Mouse (Mus musculus) intestine, postnatal 0 days (tissue): ENCODE measurements around the gene Gpsm3. TPM values are rescaled to one million over a fixed set of nuclear protein-coding genes. Genes with fewer than 3 reads are reported as not detected.
A peak's percentile ranks its signal among the peaks of the same experiment; 100 is the strongest.

ENCODE experiments used
- ATAC-seq: fragments of 200-750 bp; cut with Nextera tagmentation; 2 replicates; pipeline ENCODE4 v1.8.0; 2017; ENCODE audit warnings: mild to moderate bottlenecking, moderate TSS enrichment, moderate library complexity
- H3K27ac ChIP-seq: fragments of 300-500 bp; sonication (generic); 2 replicates; pipeline ENCODE4 v1.5.1; 2014; ENCODE audit warnings: mild to moderate bottlenecking, low read depth, low read length, moderate library complexity
- H3K27me3 ChIP-seq: fragments of 300-500 bp; sonication (generic); replicated peaks from 2 replicates; pipeline ENCODE4 v1.6.1; 2014; ENCODE audit warnings: low read length, mixed read lengths; ENCODE audit not compliant: control insufficient read depth, insufficient read depth
- H3K36me3 ChIP-seq: fragments of 300-500 bp; sonication (generic); 2 replicates; pipeline ENCODE4 v1.6.1; 2014; ENCODE audit warnings: mild to moderate bottlenecking, moderate library complexity; ENCODE audit not compliant: control insufficient read depth, insufficient read depth
- H3K4me1 ChIP-seq: fragments of 300-500 bp; sonication (generic); replicated peaks from 2 replicates; pipeline ENCODE4 v1.6.1; 2014; ENCODE audit warnings: antibody characterized with exemption, low read length, mixed read lengths; ENCODE audit not compliant: control insufficient read depth, insufficient read depth
- H3K4me2 ChIP-seq: fragments of 300-500 bp; sonication (generic); replicated peaks from 2 replicates; pipeline ENCODE4 v1.6.1; 2014; ENCODE audit warnings: low read depth, mild to moderate bottlenecking, moderate library complexity
- H3K4me3 ChIP-seq: fragments of 300-500 bp; sonication (generic); 2 replicates; pipeline ENCODE4 v1.5.1; 2014; ENCODE audit warnings: low read depth, low read length
- H3K9ac ChIP-seq: fragments of 300-500 bp; sonication (generic); 2 replicates; pipeline ENCODE4 v1.6.1; 2014; ENCODE audit warnings: mild to moderate bottlenecking, low read depth, low read length
- H3K9me3 ChIP-seq: fragments of 300-500 bp; sonication (generic); 2 replicates; pipeline ENCODE4 v1.6.1; 2016; ENCODE audit warnings: mixed run types; ENCODE audit not compliant: control insufficient read depth
- CTCF ChIP-seq: sonication (generic); IDR thresholded peaks from 2 replicates; pipeline ENCODE4 v1.5.1; 2016; ENCODE audit warnings: low read depth, mild to moderate bottlenecking, control low read depth, antibody characterized with exemption, moderate library complexity
- WGBS: fragments of 180-500 bp; shearing (Covaris S2); extraction: QIAGEN DNeasy Blood & Tissue Kit; methylation state at CpG from one replicate; pipeline ENCODE4 v1.1.7; 2014; 5-methylcytosine and 5-hydroxymethylcytosine counted together
- polyA plus RNA-seq: library from polyadenylated mRNA; unstranded; fragments of >200 nt; fragmentation: Nextera tagmentation; extraction: Ambion mirVana; gene quantifications from 2 replicates; pipeline ENCODE4 v1.2.1, GENCODE M21; 2015

The Gpsm3 gene
- polyA plus RNA-seq, 1 experiment from 2014 or later: 8.6 TPM

GRCm38 (mm10) chr17:34555483-34555882 is 34.1 kb upstream of the Gpsm3 start:
- Histone ChIP-seq H3K27ac (no peak overlapping the region), H3K9ac (no peak overlapping the region), H3K4me3 (no peak overlapping the region), H3K36me3 (no peaks in the 10 kb centered on the region), H3K27me3 (no peaks in the 10 kb centered on the region), H3K4me2 (no peak overlapping the region; the same call in 1 of the 2 replicates), H3K4me1 (no peaks in the 10 kb centered on the region), H3K9me3 (no peaks in the 10 kb centered on the region)
- TF ChIP-seq CTCF: peak; percentile 95
- 20% methylated on average over 5 of the region's 5 CpGs for WGBS
- peak; percentile 32; the same call in 1 of the 2 replicates for ATAC-seq

GRCm38 (mm10) chr17:34556406-34556805 is 33.2 kb upstream of the Gpsm3 start:
- H3K36me3 ChIP-seq: no peaks in the 10 kb centered on the region
- H3K4me3 ChIP-seq: no peak overlapping the region
- no peak for ATAC-seq
- H3K27ac ChIP-seq: no peak overlapping the region
- no peaks in the 10 kb centered on the region for H3K9me3 ChIP-seq
- no peaks in the 10 kb centered on the region for H3K27me3 ChIP-seq
- TF ChIP-seq CTCF: no peak
- no peak overlapping the region for H3K4me2 ChIP-seq
- H3K4me1 ChIP-seq: no peaks in the 10 kb centered on the region
- WGBS: 68% methylated on average over 8 of the region's 8 CpGs
- H3K9ac ChIP-seq: no peak overlapping the region

GRCm38 (mm10) chr17:34557411-34557810 is 32.2 kb upstream of the Gpsm3 start:
- Histone ChIP-seq H3K27ac (no peak overlapping the region), H3K9me3 (no peaks in the 10 kb centered on the region), H3K4me2 (no peak overlapping the region), H3K9ac (no peak overlapping the region), H3K4me3 (no peak overlapping the region), H3K27me3 (no peaks in the 10 kb centered on the region), H3K4me1 (no peaks in the 10 kb centered on the region), H3K36me3 (no peaks in the 10 kb centered on the region)
- 67% methylated on average over 11 of the region's 11 CpGs for WGBS
- no peak for TF ChIP-seq CTCF
- ATAC-seq: no peak

- H3K27me3 ChIP-seq: no peaks in the 10 kb centered on the region
- H3K4me3 ChIP-seq: no peak overlapping the region
- TF ChIP-seq CTCF: no peak
- no peaks in the 10 kb centered on the region for H3K36me3 ChIP-seq
- no peak overlapping the region for H3K4me2 ChIP-seq
- no peak overlapping the region for H3K9ac ChIP-seq
- no peak for ATAC-seq
- H3K27ac ChIP-seq: no peak overlapping the region
- 86% methylated on average over 7 of the region's 7 CpGs for WGBS
- H3K4me1 ChIP-seq: no peaks in the 10 kb centered on the region
- H3K9me3 ChIP-seq: no peaks in the 10 kb centered on the region
Measured at GRCm38 (mm10) chr17:34559116-34559515, 30.5 kb upstream of the Gpsm3 start.

- Histone ChIP-seq H3K9ac (no peak overlapping the region), H3K9me3 (no peaks in the 10 kb centered on the region), H3K27me3 (no peaks in the 10 kb centered on the region), H3K27ac (no peak overlapping the region), H3K4me3 (no peak overlapping the region), H3K36me3 (no peaks in the 10 kb centered on the region), H3K4me1 (no peaks in the 10 kb centered on the region), H3K4me2 (peak overlapping the region; percentile 14; the same call in 1 of the 2 replicates)
- peak; percentile 75 for TF ChIP-seq CTCF
- 19% methylated on average over 15 of the region's 15 CpGs for WGBS
- ATAC-seq: peak; percentile 84
Measured at GRCm38 (mm10) chr17:34559895-34560294, 29.7 kb upstream of the Gpsm3 start.

GRCm38 (mm10) chr17:34560438-34560837 is 29.2 kb upstream of the Gpsm3 start:
- H3K9me3 ChIP-seq: no peaks in the 10 kb centered on the region

GRCm38 (mm10) chr17:34561200-34561599 is 28.4 kb upstream of the Gpsm3 start:
- Histone ChIP-seq H3K9ac (no peak overlapping the region), H3K4me3 (no peak overlapping the region), H3K4me1 (no peaks in the 10 kb centered on the region), H3K9me3 (no peaks in the 10 kb centered on the region), H3K36me3 (no peaks in the 10 kb centered on the region), H3K27me3 (no peaks in the 10 kb centered on the region), H3K4me2 (no peak overlapping the region), H3K27ac (no peak overlapping the region)
- WGBS: 58% methylated on average over 8 of the region's 8 CpGs
- no peak for TF ChIP-seq CTCF
- ATAC-seq: no peak

More at GRCm38 (mm10) chr17:34560438-34560837, 29.2 kb upstream of the Gpsm3 start:
- H3K4me2 ChIP-seq: no peak overlapping the region
- no peak overlapping the region for H3K9ac ChIP-seq
- TF ChIP-seq CTCF: peak; percentile 29
- no peaks in the 10 kb centered on the region for H3K27me3 ChIP-seq
- no peak overlapping the region for H3K4me3 ChIP-seq
- 93% methylated on average over 6 of the region's 6 CpGs for WGBS
- no peaks in the 10 kb centered on the region for H3K4me1 ChIP-seq
- H3K27ac ChIP-seq: no peak overlapping the region
- H3K36me3 ChIP-seq: no peaks in the 10 kb centered on the region
- ATAC-seq: no peak
